Mouse (Mus musculus): ENCODE measurements around the gene Edil3. TPM values are rescaled to one million over a fixed set of nuclear protein-coding genes. Genes with fewer than 3 reads are reported as not detected.

Gene Edil3
- polyA plus RNA-seq, 1 experiment from 2014 or later = 38.9 TPM

DNA sequence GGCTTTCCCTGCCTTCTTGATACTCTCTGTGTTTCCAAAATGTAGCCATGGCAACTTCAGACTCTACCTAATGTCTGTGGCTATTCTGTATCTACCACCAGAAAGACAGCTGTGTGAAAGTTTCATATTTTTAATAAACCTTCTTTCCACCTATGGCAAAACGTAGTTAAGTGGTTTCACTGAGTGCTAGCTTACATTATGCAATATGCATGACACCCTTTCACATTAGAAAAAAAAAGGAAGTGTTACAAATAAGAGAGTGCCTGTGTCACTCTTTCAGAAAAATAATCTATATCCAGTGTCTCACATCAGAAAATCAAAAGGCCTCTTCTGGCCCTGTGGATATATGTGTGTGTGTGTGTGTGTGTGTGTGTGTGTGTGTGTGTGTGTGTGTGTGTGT, 346.7 kb downstream of the Edil3 start:
- WGBS = 77% methylated on average over 1 of the region's 1 CpGs
- no peak overlapping the region for H3K27ac ChIP-seq
- H3K9ac ChIP-seq = no peak overlapping the region
- H3K4me3 ChIP-seq (replicated peaks) = no peak overlapping the region
- H3K9me3 ChIP-seq = no peaks in the 10 kb centered on the region
- H3K27me3 ChIP-seq = no peaks in the 10 kb centered on the region
- no peaks in the 10 kb centered on the region for H3K4me1 ChIP-seq
- no peak overlapping the region for H3K4me2 ChIP-seq
- no peaks in the 10 kb centered on the region for H3K36me3 ChIP-seq (replicated peaks)
- ATAC-seq (ENCODE audit: low FRiP score) = no peak

DNA sequence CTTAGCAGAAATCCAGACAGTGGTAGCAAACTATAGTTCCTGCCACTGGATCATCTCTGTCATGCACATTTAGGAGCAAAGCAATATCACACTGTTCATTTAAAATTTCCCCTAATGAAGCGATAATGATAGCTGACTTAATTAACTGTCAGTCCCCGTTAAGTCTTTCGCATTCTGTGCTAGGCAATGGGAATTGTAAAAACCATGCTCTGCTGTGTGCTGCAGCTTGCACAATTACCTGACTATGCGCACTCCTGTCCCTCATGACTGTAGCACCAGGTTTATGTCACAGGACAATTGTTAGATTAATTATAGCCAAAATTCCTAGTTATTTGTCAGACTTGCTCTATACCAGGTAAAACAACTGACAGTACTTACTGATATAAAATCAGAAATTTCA, 348.8 kb downstream of the Edil3 start:
- WGBS = 75% methylated on average over 4 of the region's 4 CpGs
- Histone ChIP-seq H3K36me3 (replicated peaks) (no peaks in the 10 kb centered on the region), H3K27ac (no peak overlapping the region), H3K27me3 (no peaks in the 10 kb centered on the region), H3K4me2 (no peak overlapping the region), H3K9ac (no peak overlapping the region), H3K4me1 (no peaks in the 10 kb centered on the region), H3K4me3 (replicated peaks) (no peak overlapping the region), H3K9me3 (no peaks in the 10 kb centered on the region)
- no peak for ATAC-seq (ENCODE audit: low FRiP score)

DNA sequence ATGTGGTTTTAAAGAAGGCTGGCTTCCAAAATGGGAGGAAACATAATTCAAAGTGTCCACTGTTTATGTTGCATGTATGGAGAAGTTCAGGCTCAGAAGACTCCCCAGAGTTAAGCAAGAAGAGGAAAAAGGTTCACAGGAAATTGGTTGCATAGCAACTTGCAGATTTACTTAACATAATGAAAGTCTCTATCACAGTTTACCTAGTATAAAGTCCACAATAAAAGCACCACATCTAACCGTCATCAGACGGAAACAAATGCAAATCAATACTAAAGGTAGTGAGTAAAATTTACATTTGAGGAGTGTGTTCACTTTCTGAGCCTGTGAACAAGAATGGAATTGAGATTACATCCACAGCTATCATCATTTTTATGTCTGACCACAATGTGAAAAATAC, 353.9 kb downstream of the Edil3 start:
- WGBS = 78% methylated on average over 2 of the region's 2 CpGs
- H3K4me1 ChIP-seq = no peaks in the 10 kb centered on the region
- no peaks in the 10 kb centered on the region for H3K27me3 ChIP-seq
- no peak overlapping the region for H3K9ac ChIP-seq
- H3K4me2 ChIP-seq = no peak overlapping the region
- H3K9me3 ChIP-seq = no peaks in the 10 kb centered on the region
- no peak for ATAC-seq (ENCODE audit: low FRiP score)
- no peak overlapping the region for H3K27ac ChIP-seq
- no peaks in the 10 kb centered on the region for H3K36me3 ChIP-seq (replicated peaks)
- no peak overlapping the region for H3K4me3 ChIP-seq (replicated peaks)

DNA sequence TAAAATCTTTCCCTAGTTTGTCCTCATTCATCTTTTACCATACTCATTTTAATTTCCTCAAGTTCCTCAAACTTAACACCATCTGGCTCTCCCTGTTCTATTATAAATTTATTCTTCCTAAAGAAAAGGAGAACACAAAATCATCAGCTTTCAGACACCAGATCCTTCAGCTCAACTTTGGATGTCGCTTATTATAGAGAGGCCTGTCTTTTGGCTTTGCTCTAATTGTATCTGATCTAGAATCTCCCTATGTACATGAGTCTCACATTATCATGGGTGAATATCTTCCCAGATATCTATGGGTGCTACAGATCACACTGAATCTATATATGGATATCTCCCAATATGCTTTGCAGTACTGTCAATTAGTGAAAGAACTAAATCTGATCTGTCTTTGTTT, 367.8 kb downstream of the Edil3 start:
- no peaks in the 10 kb centered on the region for H3K27me3 ChIP-seq
- WGBS = 93% methylated on average over 1 of the region's 1 CpGs
- no peak for ATAC-seq (ENCODE audit: low FRiP score)

DNA sequence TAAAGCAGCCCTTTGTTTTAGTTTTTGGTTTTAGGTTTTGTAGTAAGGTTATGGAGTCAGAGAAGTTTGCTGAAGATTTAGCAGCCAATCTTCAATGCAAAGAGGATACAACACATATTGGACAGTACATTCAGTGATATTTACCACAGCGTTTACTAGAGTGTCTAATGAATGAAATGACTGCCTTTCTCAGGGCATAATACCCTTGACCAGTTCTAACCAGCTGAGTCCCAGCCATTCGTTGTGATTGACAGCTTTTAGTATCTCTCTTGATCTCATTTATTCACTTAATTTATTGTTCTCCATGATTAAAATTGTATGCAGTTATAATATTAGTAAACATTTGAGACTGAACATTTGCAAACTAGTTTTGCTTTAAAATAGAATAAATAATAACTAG, 375.7 kb downstream of the Edil3 start:
- H3K27me3 ChIP-seq = no peaks in the 10 kb centered on the region
- H3K9me3 ChIP-seq = no peaks in the 10 kb centered on the region
- H3K4me3 ChIP-seq (replicated peaks) = no peak overlapping the region
- H3K36me3 ChIP-seq (replicated peaks) = no peaks in the 10 kb centered on the region
- WGBS = 58% methylated on average over 2 of the region's 2 CpGs
- no peaks in the 10 kb centered on the region for H3K4me1 ChIP-seq
- no peak overlapping the region for H3K4me2 ChIP-seq
- 0 out of 2 replicates have a peak, but pooled peaks have one; percentile 37 for ATAC-seq (ENCODE audit: low FRiP score)
- H3K9ac ChIP-seq = no peak overlapping the region
- no peak overlapping the region for H3K27ac ChIP-seq

More for the DNA sequence above, 367.8 kb downstream of the Edil3 start:
- no peaks in the 10 kb centered on the region for H3K4me1 ChIP-seq
- no peaks in the 10 kb centered on the region for H3K9me3 ChIP-seq
- H3K4me3 ChIP-seq (replicated peaks) = no peak overlapping the region
- no peaks in the 10 kb centered on the region for H3K36me3 ChIP-seq (replicated peaks)
- no peak overlapping the region for H3K9ac ChIP-seq
- H3K4me2 ChIP-seq = no peak overlapping the region
- H3K27ac ChIP-seq = no peak overlapping the region

DNA sequence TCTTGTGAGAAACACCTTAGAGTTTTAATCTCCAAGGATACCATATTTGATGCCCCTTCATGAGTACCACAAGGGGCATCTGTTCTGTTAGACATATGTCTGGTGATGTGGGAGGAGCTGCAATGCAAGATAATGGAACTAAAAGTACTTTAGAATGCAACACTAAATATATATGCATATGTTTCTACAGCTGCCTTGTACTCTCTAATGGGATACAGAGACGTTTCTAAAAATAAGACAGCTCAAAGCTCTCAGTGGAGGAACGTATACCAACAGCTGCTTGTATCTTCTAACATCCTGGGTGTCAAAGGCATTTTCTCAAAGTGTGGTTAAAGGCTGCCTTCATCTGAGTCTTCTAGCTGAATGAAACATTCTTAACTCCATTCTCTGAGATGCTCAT, 378.0 kb downstream of the Edil3 start:
- Histone ChIP-seq H3K4me2 (no peak overlapping the region), H3K9me3 (no peaks in the 10 kb centered on the region), H3K4me3 (replicated peaks) (no peak overlapping the region), H3K4me1 (no peaks in the 10 kb centered on the region), H3K9ac (no peak overlapping the region), H3K27ac (no peak overlapping the region), H3K27me3 (no peaks in the 10 kb centered on the region), H3K36me3 (replicated peaks) (no peaks in the 10 kb centered on the region)
- ATAC-seq (ENCODE audit: low FRiP score) = no peak
- WGBS = 72% methylated on average over 2 of the region's 2 CpGs

DNA sequence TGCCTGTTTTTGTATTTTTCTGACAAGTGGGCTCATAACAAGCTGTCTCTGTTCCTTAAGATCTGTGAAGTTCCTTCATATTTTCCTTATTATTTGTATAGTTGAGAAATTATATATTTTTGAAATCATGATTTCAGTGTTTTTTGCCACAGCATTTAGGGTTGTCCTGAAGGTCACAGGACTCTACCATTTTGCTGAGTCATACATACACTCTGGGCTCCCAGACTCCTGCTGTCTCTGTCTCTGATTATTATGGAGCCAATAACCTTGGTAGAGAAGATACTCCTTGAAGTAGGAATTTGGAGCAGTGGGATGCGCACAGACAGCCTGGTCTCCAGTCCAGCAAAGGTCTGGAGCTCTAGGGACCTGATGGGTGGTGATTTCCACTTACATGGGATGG, 416.8 kb downstream of the Edil3 start:
- no peaks in the 10 kb centered on the region for H3K27me3 ChIP-seq
- WGBS = 95% methylated on average over 1 of the region's 1 CpGs
- H3K4me3 ChIP-seq (replicated peaks) = no peak overlapping the region
- H3K36me3 ChIP-seq (replicated peaks) = no peaks in the 10 kb centered on the region
- H3K27ac ChIP-seq = no peak overlapping the region
- H3K9me3 ChIP-seq = no peaks in the 10 kb centered on the region
- no peak overlapping the region for H3K9ac ChIP-seq
- no peaks in the 10 kb centered on the region for H3K4me1 ChIP-seq
- no peak for ATAC-seq (ENCODE audit: low FRiP score)
- H3K4me2 ChIP-seq = no peak overlapping the region

DNA sequence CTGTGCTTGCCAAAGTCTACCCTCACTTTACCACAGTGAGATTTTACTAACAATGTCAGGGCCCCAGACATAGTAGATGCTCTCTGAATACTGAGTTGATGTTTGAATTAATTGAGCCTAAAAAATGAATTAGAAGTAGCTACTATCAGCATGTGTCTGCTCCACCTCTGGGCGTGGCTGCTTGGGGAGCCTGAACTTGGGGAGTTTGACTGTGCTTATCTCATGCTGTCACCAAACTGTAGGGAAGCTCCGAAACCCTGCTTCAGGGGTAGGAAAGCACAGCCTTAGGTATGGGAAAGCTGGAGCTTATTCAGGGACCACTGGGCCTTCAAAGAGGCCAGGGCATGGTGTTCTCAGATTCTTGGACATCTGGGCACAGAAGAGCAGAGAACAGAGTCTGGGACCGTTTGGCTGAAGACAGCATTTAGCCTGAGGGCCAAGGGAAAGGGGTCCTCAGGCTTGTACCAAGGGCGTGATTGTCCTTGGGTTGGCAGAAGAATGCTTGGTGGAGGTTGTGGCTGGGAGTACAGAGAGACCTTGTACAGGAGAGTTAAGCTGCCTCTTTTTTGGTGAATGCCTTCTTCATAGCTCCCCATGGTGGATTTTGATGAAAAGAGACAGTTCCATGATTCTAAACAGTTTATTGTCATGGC, 432.8 kb downstream of the Edil3 start:
- 73% methylated on average over 4 of the region's 4 CpGs for WGBS
- no peak overlapping the region for H3K4me2 ChIP-seq
- H3K4me1 ChIP-seq = no peaks in the 10 kb centered on the region
- H3K27me3 ChIP-seq = no peaks in the 10 kb centered on the region
- no peaks in the 10 kb centered on the region for H3K9me3 ChIP-seq
- ATAC-seq (ENCODE audit: low FRiP score) = no peak
- H3K36me3 ChIP-seq (replicated peaks) = no peaks in the 10 kb centered on the region
- H3K4me3 ChIP-seq (replicated peaks) = no peak overlapping the region
- no peak overlapping the region for H3K27ac ChIP-seq
- H3K9ac ChIP-seq = no peak overlapping the region

DNA sequence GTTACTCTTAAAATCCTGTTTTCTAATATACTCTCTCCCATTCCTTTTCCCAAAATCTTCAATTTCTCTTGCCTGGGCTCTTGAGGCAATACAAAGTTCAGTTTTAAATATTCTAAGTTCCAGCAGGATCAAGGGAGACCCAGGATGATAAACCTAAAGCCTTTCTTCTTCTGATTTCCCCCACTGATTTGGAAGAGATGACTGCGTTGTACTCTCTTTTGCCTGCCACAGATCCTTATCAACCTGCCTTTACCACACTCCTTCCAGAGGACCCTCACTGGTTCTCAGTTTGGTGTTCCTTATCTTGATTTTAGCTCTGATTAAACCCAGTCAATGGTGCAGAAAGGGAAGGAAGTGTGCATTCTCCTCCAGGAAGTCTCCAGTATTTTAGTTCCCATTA, 435.6 kb downstream of the Edil3 start:
- Histone ChIP-seq H3K4me3 (replicated peaks) (no peak overlapping the region), H3K4me2 (no peak overlapping the region), H3K9ac (no peak overlapping the region), H3K27ac (no peak overlapping the region), H3K36me3 (replicated peaks) (no peaks in the 10 kb centered on the region), H3K27me3 (no peaks in the 10 kb centered on the region), H3K4me1 (no peaks in the 10 kb centered on the region), H3K9me3 (no peaks in the 10 kb centered on the region)
- 90% methylated on average over 1 of the region's 1 CpGs for WGBS
- ATAC-seq (ENCODE audit: low FRiP score) = no peak

DNA sequence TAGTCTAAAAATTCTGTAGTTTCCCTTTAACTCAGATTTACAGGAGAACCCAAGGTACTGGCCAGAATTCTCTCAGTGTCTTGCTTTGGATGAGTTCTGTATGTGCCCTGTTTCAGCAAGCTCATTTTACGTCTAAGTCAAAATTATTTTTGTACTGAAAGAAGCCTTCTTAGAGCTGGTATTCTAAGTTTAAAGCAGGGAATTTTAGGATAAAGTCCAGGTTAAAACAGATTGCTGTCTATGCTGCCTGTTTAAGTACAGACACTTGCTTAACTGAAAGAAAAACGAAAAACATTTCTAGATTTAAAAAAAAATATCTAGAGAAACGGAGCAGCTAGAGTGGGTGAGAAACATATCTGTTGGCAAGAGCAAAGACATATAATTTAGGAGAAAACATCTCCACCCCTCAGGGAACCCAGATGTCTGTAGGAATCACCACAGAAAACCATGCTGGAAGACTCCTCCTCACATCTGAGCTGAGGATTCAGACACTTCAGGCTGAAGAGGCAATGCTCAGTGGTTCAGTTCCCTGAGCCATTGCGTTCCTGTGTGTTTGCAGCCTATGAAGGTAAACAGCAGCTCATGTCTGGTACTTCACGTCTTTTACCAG, 465.5 kb downstream of the Edil3 start:
- H3K9me3 ChIP-seq = no peaks in the 10 kb centered on the region
- H3K9ac ChIP-seq = no peak overlapping the region
- H3K4me3 ChIP-seq (replicated peaks) = no peak overlapping the region
- H3K36me3 ChIP-seq (replicated peaks) = no peaks in the 10 kb centered on the region
- no peaks in the 10 kb centered on the region for H3K4me1 ChIP-seq
- WGBS = 73% methylated on average over 5 of the region's 5 CpGs
- no peak overlapping the region for H3K4me2 ChIP-seq
- ATAC-seq (ENCODE audit: low FRiP score) = no peak
- no peak overlapping the region for H3K27ac ChIP-seq
- H3K27me3 ChIP-seq = no peaks in the 10 kb centered on the region

DNA sequence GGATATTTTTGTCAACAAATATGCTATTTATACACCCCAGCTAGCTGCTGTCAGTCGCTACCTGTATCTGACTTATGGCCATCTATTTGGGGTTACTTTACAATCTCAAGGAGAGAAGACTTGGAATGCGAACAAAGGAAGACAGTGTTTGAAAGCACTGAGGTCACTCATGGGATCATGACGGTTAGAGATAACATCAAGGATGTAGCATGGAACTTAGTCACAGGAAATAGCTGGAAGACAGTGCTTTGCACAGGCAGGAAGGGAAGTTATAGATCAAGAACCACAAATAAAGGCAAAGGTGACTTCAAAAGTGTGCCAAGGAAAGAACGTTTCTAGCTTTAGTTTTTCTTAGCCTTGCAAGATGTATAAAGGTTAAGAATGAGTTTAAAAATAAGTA, 466.9 kb downstream of the Edil3 start:
- Histone ChIP-seq H3K27me3 (no peaks in the 10 kb centered on the region), H3K4me2 (no peak overlapping the region), H3K9me3 (no peaks in the 10 kb centered on the region), H3K4me1 (no peaks in the 10 kb centered on the region), H3K27ac (no peak overlapping the region), H3K4me3 (replicated peaks) (no peak overlapping the region), H3K9ac (no peak overlapping the region), H3K36me3 (replicated peaks) (no peaks in the 10 kb centered on the region)
- 86% methylated on average over 4 of the region's 4 CpGs for WGBS
- no peak for ATAC-seq (ENCODE audit: low FRiP score)

DNA sequence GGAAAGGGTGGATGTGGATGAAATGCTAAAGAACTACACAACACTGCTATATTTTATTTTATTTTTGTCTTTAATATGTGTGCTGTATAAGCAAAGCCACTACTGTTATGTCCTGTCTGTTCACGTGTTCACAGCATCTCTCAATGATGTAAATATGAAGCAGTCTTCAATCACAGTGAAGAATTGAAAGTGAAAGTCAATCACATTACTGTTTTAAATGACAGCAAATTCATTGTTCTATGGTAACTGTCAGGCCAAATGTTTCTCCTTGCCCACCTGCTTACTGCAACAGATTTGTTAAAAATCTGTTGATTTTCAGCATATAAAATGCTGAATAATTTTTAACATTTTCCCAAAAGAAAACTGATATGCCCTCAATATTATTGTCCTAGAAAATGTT, 499.9 kb downstream of the Edil3 start:
- Histone ChIP-seq H3K27ac (no peak overlapping the region), H3K27me3 (no peaks in the 10 kb centered on the region), H3K36me3 (replicated peaks) (no peaks in the 10 kb centered on the region), H3K9ac (no peak overlapping the region), H3K9me3 (no peaks in the 10 kb centered on the region), H3K4me3 (replicated peaks) (no peak overlapping the region), H3K4me1 (no peaks in the 10 kb centered on the region), H3K4me2 (no peak overlapping the region)
- whole genome bisulfite sequencing = 90% methylated on average over 1 of the region's 1 CpGs
- no peak for ATAC-seq (ENCODE audit: low FRiP score)

DNA sequence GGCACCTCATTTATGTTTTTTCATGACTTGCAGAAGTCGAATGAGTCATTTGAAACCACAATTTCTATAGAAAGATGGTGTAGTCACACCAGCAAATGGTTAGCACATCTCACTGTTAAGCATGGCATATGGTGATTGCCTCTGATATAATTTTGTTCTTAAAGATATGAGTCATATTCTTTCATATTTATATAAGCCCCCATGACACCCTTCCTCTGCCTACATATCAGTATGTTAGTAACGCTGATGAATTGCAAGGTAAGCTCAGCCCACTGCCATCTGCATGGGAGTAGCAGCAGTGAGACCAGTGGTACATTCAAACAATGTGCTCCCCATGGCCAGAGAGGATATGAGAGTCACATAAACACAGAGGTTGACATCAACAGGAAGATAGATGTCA, 503.0 kb downstream of the Edil3 start:
- no peaks in the 10 kb centered on the region for H3K36me3 ChIP-seq (replicated peaks)
- no peak for ATAC-seq (ENCODE audit: low FRiP score)
- WGBS = 92% methylated on average over 2 of the region's 2 CpGs
- H3K4me2 ChIP-seq = no peak overlapping the region
- no peak overlapping the region for H3K9ac ChIP-seq
- no peaks in the 10 kb centered on the region for H3K27me3 ChIP-seq
- no peaks in the 10 kb centered on the region for H3K4me1 ChIP-seq
- no peaks in the 10 kb centered on the region for H3K9me3 ChIP-seq
- H3K4me3 ChIP-seq (replicated peaks) = no peak overlapping the region
- H3K27ac ChIP-seq = no peak overlapping the region
